Mouse (Mus musculus): Measurements from ENCODE around the gene Drd1. TPM values are rescaled to one million over a fixed set of nuclear protein-coding genes. Genes with fewer than 3 reads are reported as not detected.

The Drd1 gene
- total and polyA plus RNA-seq, 3 experiments = 0.09 to 1.8 TPM; not detected in 1

Other genes starting within 250 kb of the Drd1 start
- 10 to 100 TPM; 59.4 to 76.1 TPM for gene Sfxn1, start 16.2 kb upstream of the Drd1 start, total RNA-seq (2021)
- 12.9 and 14.3 TPM in 2 replicates for gene Sfxn1, start 16.2 kb upstream of the Drd1 start, polyA plus RNA-seq (2012; rRNA removed)
- gene Hrh2, start 136.4 kb upstream of the Drd1 start, total RNA-seq (2021) = under 1 TPM; 0.17 to 0.35 TPM
- 0.35 and 0.64 TPM in 2 replicates for gene Hrh2, start 136.4 kb upstream of the Drd1 start, polyA plus RNA-seq (2012; rRNA removed)